Mouse (Mus musculus): ENCODE data around the gene Hesx1. TPM values are rescaled to one million over a fixed set of nuclear protein-coding genes. Genes with fewer than 3 reads are reported as not detected.

Hesx1 gene
- polyA plus RNA-seq, 1 experiment from 2014 or later = 0.19 TPM

- H3K4me2 ChIP-seq (ENCODE audit: low read depth, low read length) = 0 out of 2 replicates have a peak overlapping the region, but pooled peaks have one; percentile 7
Measured at GRCm38 (mm10) chr14:27051511-27051895, 57.3 kb downstream of the Hesx1 start.

More at GRCm38 (mm10) chr14:27051511-27051895, 57.3 kb downstream of the Hesx1 start:
- ATAC-seq (ENCODE audit: low read depth) = peak; percentile 79
- Histone ChIP-seq H3K9me3 (ENCODE audit: control insufficient read depth, low read length) (no peaks in the 10 kb centered on the region), H3K4me3 (ENCODE audit: low read depth, low read length) (no peak overlapping the region), H3K4me1 (ENCODE audit: control insufficient read depth, insufficient read depth, low read length) (peaks cover 59% of the 10 kb centered on the region), H3K9ac (ENCODE audit: low read depth, low read length) (no peak overlapping the region), H3K27ac (replicated peaks; ENCODE audit: low read depth, low read length) (peak overlapping the region; percentile 88), H3K36me3 (ENCODE audit: control insufficient read depth, insufficient read depth, low read length) (no peaks in the 10 kb centered on the region), H3K27me3 (replicated peaks; ENCODE audit: control insufficient read depth, insufficient read depth, low read length) (no peaks in the 10 kb centered on the region)
- 18% methylated on average over 5 of the region's 5 CpGs for WGBS
- DNase-seq (ENCODE audit: low spot score) = peak; percentile 88

Other genes with a start within 250 kb of the Hesx1 start
- gene Asb14, start 99.9 kb upstream of the Hesx1 start, polyA plus RNA-seq (2014; fragmentation: Nextera tagmentation; extraction: Ambion mirVana) = 0.54 and 0.55 TPM in 2 replicates
- 48.6 and 50.8 TPM in 2 replicates for gene Appl1, start 23.2 kb upstream of the Hesx1 start, polyA plus RNA-seq (2014; fragmentation: Nextera tagmentation; extraction: Ambion mirVana)
- gene Il17rd, start 44.5 kb downstream of the Hesx1 start, polyA plus RNA-seq (2014; fragmentation: Nextera tagmentation; extraction: Ambion mirVana) = 4.9 and 5.7 TPM in 2 replicates
- gene Arhgef3, start 120.5 kb downstream of the Hesx1 start, polyA plus RNA-seq (2014; fragmentation: Nextera tagmentation; extraction: Ambion mirVana) = 14.4 and 15.3 TPM in 2 replicates